Mouse (Mus musculus) heart, adult 18-20 months (tissue): Measurements from ENCODE around the gene Gatc. TPM values are rescaled to one million over a fixed set of nuclear protein-coding genes. Genes with fewer than 3 reads are reported as not detected.
"Not testable (repeated sequence)": the region's sequence is repeated elsewhere in the genome, so short reads cannot be mapped to it uniquely, and the experiment has no call there.

Experiments used
- DNase-seq, 2 experiments: peaks; one replicate each; pipeline ENCODE4 v3.0.0; 2021 to 2022; ENCODE audit warnings: mixed read lengths in 1 of 2
- total RNA-seq, 2 experiments: library from RNA; stranded (reverse); gene quantifications; 2 replicates each; pipeline ENCODE4 v1.2.3; 2021

The Gatc gene
- total RNA-seq, 2 experiments from 2014 or later, result 17.2 to 18.0 TPM

DNA sequence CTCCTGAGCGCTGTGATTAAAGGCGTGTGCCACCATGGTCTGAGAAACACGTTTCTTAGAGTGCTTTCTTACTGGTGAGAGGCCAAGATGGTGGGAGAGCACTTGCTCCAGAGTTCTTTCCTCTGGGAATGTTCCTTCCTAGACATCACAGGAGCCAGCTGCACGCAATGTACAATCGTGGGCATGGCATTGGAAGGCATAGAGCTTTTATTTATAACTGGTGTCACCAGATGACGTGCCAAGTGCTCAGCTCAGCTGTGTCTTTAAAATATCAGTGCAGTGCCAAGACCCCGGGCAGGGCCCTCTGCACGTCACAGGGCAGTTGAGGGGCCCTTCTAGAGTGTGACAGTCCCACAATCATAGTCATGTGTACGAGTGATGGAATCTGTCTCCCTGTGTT, 10.0 kb downstream of the Gatc start:
- peak in 1 of 2 experiments; percentile 41 for DNase-seq

DNA sequence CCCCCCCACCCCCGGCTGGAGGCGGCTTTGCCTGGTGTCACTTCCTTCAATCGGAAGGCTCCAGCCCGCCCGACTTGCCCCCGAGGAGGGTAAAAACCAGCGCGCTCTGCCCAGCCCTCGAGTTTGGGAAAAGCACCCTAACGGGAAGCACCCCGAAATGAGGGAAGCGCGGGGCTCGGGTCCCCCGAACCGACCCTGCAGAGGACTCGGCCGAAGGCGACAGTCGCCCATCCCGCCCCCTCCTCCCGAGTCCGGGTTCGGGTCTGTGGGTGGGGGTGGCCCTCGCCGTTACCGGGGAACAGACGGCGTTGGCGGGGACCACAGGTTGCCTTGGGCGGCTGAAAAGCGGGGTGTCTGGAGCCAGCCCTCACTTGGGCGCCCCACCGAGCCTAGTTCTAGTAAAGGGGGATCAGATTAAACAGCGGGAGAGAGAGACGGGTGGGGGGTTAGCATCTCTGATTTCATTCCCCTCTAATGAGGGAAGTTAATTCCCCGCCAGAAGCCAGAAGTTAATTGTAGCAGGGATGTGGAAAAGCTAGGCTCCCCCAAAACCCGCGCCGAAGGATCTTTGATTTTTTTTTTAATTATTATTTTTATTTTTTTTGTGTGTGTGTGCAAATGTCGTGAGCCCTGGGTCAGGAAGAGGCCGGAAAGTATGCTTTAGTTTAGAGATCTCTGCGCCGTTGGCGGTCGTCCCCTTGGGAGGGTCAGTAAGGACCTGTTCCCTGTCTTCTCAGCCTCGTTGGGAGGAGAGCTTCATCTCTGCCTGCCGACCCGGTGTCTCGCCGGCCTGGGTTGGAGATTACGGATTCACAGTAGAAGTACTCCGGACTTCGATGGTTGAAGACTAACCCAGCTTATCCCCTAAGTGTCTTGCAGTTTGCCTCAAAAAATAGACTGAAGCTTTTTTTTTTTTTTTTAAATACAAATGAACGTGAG, 13.1 kb downstream of the Gatc start:
- peak; percentile 34 to 56 for DNase-seq

DNA sequence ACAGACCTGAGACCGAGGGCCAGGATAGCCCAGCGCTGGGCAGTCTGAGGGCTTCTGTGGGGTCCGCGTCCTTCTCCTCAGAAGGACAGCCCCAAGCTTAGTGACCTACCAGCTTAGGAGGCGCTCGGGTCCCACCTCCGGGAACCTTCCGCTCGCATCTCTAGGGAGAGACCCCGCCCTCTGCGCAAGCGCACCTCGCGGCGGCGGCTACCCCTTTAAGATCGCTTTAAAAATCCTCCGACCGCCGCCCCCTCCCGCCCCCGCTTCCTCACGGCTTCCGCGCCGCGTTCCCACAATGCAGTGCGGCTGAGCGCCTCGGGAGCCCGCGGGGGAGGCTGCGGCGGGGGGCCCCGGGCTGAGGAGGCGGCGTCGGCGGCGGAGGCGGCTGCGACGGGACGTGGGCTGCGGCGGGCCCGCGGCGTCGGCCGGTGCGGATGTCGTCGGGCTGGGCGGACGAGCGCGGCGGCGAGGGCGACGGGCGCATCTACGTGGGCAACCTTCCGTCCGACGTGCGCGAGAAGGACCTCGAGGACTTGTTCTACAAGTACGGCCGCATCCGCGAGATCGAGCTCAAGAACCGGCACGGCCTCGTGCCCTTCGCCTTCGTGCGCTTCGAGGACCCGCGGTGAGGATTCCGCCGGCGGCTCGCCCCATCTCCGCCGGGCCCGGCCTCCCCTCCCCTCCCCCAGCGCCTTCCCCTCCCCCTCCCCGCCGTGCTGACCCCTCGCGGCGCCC, 13.9 kb downstream of the Gatc start, which contains the start of gene Srsf9:
Gene Srsf9 (plus strand): TSS at position 303 of the 735 bp plus-strand sequence.
- DNase-seq, result peak; percentile 96 to 97

DNA sequence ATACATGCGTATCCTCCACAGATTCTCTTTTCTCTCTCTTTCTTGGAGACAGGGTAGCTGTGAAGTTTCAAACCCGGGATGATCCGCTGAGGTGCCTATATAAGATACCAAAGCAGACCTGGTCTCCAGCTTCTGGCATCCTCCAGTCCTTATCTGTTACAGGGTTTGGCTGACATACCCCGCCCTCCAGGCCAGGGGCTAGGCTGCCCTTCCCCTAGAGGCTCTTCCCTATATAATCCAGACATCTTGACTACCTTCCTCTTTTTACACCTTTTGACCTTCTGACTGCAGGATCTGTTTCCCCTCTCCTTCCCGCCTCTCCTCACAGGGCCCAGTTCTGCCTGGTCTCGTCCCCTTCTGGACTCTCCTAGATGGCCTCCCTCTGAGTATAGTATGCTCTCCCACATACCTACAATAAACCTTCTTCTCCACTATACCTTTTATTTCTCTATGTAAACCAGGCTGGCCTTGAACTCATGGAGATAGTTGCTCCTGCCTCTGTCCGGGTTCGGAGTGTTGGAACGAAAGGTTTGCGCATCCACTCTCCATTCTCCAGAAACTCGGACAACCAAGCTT, 14.6 kb downstream of the Gatc start:
- no peak for DNase-seq

DNA sequence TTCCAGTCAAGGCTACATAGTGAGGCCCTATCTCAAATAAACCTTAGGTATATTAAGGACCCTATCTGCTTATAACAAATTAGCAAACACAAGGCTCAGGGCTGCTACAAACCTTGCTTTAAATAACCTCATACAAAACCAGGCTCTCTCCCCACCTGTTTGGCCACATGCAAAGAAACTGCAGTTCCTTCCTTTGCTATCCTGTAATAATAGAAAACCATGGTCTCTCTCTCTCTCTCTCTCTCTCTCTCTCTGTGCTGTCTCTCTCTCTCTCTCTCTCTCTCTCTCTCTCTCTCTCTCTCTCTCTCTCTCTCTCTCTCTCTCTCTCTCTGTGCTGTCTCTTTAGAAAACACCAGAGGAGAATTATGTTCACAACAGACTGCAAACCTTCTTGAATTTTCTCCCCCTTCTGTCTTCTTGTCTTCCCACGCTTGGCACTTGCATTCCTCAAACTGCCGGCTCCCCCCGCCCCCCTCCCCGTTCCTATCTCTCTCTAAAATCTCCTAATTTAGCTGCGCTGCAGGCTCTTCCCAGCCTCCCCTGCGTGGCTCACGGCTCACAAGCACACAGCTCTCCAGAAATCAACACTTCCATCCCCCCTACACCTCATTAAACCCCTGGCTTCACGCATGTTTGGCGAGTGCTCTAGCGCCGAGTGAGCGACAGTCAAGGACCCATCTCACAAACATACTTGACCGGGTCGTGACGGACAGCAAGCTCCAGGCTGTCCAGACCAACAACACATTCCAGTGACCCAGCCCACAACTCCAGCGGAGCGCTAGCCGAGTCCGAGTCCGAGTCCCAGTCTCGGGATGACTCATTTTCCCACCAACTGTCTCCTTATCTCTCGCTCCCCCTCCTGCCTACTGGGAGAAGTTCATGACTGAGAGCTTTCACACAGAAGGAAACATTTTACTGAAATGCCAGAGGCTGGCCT, 21.7 kb downstream of the Gatc start:
- DNase-seq, result peak; percentile 82 to 86

DNA sequence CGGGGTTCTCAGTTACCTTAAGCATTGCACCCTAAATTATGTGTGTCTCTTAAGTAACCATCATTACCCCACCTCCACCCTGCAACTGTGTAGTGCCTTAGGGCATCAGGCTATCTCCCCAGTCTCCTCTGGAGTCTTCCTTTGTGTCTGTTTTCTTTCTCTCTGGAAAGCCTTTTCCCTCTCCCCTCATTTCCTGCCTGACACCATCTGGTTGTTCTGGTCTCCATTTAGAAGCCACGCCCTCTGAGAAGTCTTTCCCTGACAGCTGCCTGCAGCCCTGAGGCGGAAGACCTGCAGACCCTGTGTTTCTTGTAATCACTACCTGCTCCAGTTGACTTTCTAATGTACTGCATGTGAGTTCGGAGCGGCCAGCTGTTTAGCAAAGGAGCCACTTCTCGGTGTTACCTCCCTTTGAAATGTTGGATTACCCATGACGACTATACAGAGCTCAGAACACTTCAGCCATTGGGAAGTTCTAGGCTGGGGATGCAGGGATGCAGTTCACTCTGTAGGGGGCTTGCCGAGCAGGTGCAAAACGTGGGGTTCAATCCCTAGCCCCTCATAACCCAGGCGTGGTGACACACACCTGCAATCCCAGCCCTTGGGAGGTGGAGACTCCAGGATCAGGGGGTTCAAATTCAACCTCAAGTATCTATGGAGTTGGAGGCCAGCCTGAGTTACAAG, 23.2 kb downstream of the Gatc start:
- peak; percentile 35 for DNase-seq

DNA sequence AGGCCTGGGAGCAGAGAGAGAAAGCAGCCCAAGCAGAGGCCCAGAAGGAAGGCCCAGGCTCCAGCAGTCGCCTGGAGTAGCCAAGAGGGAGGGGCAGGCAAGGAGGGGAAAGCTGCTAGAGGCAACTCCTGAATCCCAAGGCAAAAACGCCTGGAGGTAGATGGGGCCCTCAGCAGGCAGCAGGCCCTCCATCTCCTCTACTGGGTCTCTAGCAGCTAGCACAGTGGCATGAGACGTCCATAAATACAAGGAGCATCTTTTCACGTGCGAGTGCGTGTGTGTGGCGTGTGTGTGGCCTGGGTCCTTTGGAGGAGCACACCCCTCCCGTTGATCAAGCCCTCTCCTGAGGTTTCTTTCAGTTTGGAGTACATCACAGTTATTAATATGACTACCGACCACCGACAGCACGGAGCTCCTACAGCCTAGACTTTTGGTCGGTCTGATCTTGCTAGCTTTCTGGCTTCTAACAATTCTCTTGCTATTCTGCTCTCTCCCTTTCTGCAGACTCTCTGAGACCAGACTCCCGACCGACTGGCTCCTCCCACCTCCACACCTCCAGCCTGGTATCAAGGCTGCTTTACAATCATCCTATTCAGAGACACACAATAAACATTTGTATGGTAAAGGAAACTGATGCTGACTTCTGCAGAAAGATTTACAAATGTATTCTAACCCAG, 23.9 kb downstream of the Gatc start:
- no peak for DNase-seq

DNA sequence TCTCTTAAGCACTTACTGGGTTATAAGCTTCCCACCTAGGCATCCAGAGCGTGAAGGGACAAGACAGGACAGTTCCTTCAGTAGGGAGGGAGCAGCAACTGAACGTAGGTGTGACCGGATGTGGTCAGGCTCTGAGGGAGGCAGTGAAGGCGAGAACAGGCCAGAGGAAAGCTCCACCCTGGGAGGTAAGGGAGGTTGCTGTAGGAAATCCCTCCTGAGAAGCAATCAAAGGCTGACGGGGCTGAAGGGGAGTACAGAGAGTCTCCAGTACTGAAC, 27.4 kb downstream of the Gatc start:
- DNase-seq, result no peak

DNA sequence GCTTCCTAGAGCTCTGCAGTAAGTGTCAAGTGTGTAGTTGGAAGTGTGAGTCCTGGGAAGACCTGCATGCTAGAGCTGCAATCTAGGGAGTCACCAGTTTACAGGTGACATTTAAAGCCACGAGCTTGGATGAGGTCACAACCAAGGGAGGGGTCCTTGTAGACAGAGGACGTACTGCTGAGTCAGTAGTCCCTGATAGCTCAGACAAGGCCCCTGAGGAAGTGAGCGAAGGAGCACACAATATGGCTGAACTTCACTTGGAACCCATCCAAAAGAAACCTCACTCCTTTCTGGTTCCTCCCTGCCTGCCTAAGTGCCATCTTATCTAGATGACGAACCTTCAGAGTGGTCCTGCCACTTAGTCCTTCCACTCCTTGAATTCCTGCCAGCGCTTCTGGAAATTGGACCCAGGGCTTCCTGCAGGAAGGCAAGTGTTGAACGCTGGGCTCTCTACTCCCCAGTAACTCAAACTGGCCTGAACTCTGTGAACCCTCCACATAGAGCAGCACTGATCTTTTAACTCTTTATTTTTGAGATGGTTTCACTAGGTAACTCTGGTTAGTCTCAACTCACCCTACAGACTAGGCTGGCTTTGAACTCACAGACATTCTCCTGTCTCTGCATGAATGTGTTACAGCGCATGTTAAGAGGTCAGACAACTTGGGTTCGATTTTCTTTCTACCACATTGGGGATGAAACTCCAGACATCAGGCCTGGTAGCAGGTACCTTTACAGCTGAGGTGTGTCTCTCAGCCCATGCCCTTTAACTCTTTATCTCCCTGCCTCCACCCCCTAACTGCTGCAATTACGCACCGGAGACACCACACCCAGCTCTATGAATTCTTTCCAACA, 27.9 kb downstream of the Gatc start:
- DNase-seq, result no peak

DNA sequence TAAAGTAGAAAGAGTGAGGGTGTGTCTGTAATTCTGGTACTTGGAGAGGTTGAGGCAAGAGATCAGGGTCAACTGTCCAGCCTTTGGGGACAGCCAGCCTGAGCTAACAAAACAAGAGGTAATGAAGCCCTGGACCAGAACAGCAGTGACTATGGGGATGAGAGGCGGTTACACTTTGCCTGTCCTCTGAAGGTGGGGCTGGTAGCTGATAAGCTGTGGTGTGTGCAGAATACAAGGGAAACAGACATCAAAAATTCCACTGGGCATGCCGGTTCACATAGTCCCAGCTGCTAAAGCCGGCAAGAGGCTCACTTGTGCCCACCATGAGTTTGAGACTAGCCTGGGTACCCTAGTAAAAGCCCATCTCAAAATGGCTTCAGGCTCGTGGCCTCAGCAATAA, 28.6 kb downstream of the Gatc start:
- no peak for DNase-seq

DNA sequence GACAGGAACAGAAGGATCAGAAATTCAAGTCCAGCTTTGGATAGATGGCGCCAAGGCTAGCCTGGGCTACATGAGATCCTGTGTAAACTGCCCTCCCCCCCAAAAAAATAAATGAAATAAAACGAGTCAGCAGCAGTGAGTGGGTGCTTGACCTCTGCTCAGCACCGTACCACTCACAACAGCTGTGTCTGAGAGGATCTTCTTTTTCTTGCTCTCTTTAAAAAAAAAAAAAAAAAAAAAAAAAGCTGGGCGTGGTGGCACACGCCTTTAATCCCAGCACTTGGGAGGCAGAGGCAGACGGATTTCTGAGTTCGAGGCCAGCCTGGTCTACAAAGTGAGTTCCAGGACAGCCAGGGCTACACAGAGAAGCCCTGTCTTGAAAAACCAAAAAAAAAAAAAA, 38.8 kb downstream of the Gatc start:
- not testable (repeated sequence) for DNase-seq

DNA sequence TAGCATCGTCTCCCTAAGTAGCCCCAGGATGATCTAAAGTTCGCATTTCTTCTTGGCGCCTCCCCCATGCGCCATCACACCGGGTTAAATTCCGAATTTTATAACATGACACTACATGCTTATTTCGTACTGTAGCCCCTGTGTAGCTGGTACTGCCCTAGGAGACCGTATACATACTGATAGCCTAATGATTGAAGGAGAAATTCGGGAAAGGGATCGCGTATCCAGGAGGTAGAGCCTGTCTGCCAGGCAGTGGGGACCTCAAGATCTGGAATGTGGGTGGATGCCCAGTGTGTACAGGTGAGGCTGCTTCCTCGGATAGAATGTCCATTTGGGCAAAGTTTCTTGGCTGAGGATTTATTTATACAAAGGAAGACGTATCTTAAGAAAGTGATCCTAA, 39.4 kb downstream of the Gatc start:
- DNase-seq, result peak in 1 of 2 experiments; percentile 24

DNA sequence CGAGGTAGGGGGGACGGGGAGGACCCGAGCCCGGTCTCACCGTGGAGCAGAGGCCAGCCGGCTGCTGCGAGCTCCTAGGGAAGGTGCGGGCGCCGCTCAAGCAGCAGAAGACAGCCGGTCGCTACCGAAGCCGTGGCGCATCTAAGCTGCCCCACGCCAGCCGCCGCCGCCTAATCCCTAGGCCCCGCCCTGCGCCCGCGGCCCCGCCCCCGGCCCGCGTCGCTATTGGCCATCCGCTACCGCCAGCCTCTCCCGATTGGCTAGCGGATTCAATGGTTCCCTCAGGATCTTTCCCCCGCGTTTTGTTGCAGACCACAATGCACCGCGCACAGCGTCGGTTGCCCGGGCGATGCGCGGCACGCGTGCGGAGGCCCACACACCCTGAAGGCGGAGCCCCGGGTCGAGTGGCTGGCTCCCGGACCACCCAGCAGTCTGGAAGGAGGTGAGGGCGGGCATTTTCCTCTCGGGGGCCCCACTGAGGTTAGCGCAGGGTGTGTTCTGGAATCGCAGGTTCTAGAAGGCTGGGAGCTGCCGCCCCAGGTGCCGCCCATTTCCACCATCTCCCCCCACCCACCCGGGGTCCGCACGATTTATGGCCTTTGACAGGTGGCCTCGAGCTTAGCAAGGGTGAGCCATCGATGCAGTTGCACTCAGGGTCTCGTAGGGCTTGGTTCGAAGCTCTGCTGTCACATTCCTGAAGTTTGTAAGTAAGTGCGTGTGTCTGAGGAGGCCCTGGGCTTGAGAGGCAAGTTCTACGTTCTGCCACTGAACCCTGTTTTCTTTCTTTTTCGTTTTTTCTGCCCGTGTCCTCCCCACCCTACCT, 40.0 kb downstream of the Gatc start, which contains the start of gene Dynll1:
Gene Dynll1 (minus strand): TSS at position 208 of the 823 bp plus-strand sequence.
- DNase-seq, result peak; percentile 99 to 100

DNA sequence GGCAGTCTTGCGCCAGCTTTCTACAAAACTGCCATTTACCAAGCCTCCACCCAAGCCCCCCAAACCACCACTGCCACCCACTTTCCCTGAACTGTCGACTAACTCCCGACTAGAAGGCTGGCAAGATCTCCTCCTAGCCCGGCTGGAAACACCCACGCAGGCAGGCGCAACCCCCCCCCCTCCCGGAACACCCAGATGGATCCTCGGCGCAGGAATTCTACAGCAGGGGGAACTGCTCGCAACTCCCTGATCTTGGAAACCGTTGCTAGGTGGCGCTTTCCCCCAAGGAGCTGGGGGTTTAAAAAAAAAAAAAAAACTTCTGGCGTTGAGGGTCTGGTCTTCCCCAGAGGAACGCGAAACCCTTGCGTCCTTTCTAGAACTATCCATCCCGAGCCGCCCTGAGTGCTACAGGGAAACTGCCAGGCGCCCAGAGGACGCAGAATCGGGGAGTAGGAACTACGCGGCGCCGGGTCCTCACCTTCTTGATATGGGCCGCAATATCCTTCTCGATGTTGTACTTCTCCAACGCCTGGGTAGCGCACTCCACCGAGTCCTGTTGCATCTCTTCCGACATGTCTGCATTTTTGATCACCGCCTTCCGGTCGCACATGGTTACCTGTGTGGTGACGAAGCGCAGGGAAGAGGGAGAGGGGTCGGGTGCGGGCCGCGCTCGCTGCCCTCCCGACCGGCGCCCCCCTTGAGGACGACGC, 40.8 kb downstream of the Gatc start:
- peak; percentile 79 for DNase-seq

DNA sequence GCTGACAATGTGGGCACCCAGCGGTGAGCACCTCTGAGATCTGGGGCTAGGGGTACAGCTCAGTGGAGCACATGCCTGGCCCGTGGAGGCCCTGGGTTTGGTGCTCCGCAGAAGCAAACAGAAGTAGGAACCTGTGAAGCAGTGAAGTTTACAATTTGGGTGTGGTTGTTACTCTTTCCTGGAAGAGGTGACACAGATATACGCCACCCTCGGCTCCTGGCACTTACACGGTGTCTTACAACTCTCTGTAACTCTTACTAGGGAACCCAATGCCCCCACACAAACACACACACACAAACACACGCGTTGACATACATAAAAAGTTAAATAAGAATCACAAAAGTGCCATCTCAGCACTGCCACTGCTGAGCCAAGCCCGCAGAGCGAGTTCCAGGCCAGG, 44.6 kb downstream of the Gatc start:
- DNase-seq, result no peak

DNA sequence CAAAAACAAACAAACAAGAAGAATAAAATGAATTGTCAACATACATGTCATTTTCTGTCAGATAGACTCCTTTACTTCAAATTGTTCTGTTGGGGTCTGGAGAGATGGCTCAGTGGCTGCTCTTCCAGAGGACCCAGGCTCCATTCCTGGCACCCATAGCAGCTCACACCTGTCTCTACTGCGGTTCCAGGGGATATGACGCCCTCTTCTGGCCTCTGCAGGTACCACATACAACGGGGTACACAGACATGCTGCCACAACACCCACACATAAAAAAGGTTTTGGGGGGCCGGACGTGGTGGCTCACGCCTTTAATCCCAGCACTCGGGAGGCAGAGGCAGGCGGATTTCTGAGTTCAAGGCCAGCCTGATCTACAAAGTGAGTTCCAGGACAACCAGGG, 46.8 kb downstream of the Gatc start:
- no peak for DNase-seq

DNA sequence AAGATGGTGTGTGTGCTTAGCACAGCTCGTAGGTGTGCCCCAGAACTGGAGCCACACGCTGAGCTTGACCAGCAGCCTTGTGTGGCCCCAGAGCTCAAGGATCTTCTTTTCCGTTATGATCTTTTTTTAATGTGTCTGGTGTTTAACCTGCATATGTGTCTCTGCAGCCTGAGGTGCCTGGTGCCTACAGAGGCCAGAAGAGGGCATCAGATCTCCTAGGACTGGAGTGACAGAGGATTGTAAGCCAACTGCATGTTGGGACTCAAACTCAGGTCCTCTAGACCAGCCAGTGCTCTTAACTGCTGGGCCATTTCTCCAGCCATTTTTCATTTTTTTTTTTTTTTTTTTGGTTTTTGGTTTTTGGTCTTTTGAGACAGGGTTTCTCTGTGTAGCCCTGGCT, 56.2 kb downstream of the Gatc start:
- DNase-seq, result no peak
